9 mouse cellular contexts compared by ENCODE assay signal in the genomic region with DNA sequence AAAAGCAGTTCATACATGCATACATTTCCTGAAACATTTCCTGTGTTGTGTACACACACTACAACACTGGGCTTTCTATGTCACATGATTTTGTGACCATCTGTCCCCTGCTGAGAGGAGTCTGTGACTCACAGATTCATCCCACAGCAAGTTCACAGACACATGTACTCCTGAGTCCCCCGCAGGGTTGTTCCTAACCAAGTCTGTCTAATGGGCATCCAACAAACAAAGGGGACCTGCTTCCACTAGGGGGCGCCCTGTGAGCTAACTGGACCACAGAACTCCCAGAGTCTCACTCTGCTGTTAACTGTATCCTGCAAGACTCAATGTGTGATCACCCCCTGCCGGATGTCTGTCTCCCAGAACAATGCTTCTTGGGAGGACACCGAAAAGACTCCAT.
DNase-seq lines count a peak whose midpoint lies in the region; ATAC-seq lines count a peak whose summit lies in the region.
"Had no signal": no experiment of that assay in that cellular context is flagged by ENCODE, and none has a peak within 500 bp of the region (broad histone marks: within the 10 kb centered on the region; RNA-seq: fewer than 3 reads in every experiment).

No protein-coding gene starts in this region.

- no peak overlapping the region for H3K9ac ChIP-seq in hindbrain, embryonic 14.5 days
- no peak overlapping the region for H3K9ac ChIP-seq in hindbrain, embryonic 16.5 days (ENCODE audit: low read depth, low read length)

- H3K27ac ChIP-seq in hindbrain, embryonic 14.5 days, result 0 out of 2 replicates have a peak overlapping the region, but pooled peaks have one; percentile 3
- H3K27ac ChIP-seq in hindbrain, embryonic 16.5 days (ENCODE audit: low read depth, low read length), result no peak overlapping the region

- no peak for DNase-seq in hindbrain, embryonic 14.5 days (ENCODE audit: low spot score)
- peak; percentile 9 for DNase-seq in urinary bladder, postnatal 25 days (ENCODE audit: low spot score)
- no peak for DNase-seq in urinary bladder, adult 18-20 months (ENCODE audit: low spot score in 2 of 2)
- peak; percentile 29 to 36 for DNase-seq in frontal cortex, postnatal 25 days (ENCODE audit: low spot score in 2 of 2)
- DNase-seq in thymus, postnatal 36 days, result no peak
- DNase-seq: liver had no signal

- no peaks in the 10 kb centered on the region for H3K36me3 ChIP-seq in hindbrain, embryonic 14.5 days (replicated peaks; ENCODE audit: control insufficient read depth, insufficient read depth)
- H3K36me3 ChIP-seq in hindbrain, embryonic 16.5 days (ENCODE audit: control insufficient read depth, insufficient read depth, low read length), result no peaks in the 10 kb centered on the region

- H3K4me3 ChIP-seq in hindbrain, embryonic 14.5 days (replicated peaks; ENCODE audit: low read length), result no peak overlapping the region
- no peak overlapping the region for H3K4me3 ChIP-seq in hindbrain, embryonic 16.5 days (ENCODE audit: low read length)

- no peaks in the 10 kb centered on the region for H3K9me3 ChIP-seq in hindbrain, embryonic 14.5 days (ENCODE audit: control insufficient read depth, low read length)
- no peaks in the 10 kb centered on the region for H3K9me3 ChIP-seq in hindbrain, embryonic 16.5 days (ENCODE audit: control insufficient read depth, low read length)

- H3K4me2 ChIP-seq in hindbrain, embryonic 14.5 days (replicated peaks), result no peak overlapping the region
- H3K4me2 ChIP-seq in hindbrain, embryonic 16.5 days (ENCODE audit: low read length), result no peak overlapping the region

- no peaks in the 10 kb centered on the region; the same call in 1 of the 2 replicates for H3K4me1 ChIP-seq in hindbrain, embryonic 14.5 days (replicated peaks; ENCODE audit: control insufficient read depth, insufficient read depth, low read length)
- 0 out of 2 replicates have a peak, but pooled peaks cover 3% of the 10 kb centered on the region for H3K4me1 ChIP-seq in hindbrain, embryonic 16.5 days (ENCODE audit: control insufficient read depth, insufficient read depth, low read depth, low read length)

- no peaks in the 10 kb centered on the region for H3K27me3 ChIP-seq in hindbrain, embryonic 14.5 days (ENCODE audit: control insufficient read depth, insufficient read depth, low read length)
- no peaks in the 10 kb centered on the region for H3K27me3 ChIP-seq in hindbrain, embryonic 16.5 days (replicated peaks; ENCODE audit: control insufficient read depth, insufficient read depth, low read length)

- no peak; the same call in 1 of the 2 replicates for ATAC-seq in hindbrain, embryonic 14.5 days (ENCODE audit: low FRiP score)
- ATAC-seq in hindbrain, embryonic 16.5 days, result no peak
- ATAC-seq in CD4-positive, CD25-positive, alpha-beta regulatory T cell, adult 4 months, result no peak
- ATAC-seq in activated CD4-positive, CD25-positive, alpha-beta regulatory T cell, adult 4 months, result no peak

- 72% methylated on average over 4 of the region's 4 CpGs for WGBS in hindbrain, embryonic 14.5 days
- WGBS in hindbrain, embryonic 16.5 days, result 75% methylated on average over 4 of the region's 4 CpGs

Comparison
In these comparisons a context has a peak if more than half of its experiments do, and no peak if none do; other contexts are left out.
1. DNase-seq: peak in urinary bladder, postnatal 25 days (single experiment) and frontal cortex, postnatal 25 days (2 of 2); none in hindbrain, embryonic 14.5 days (single experiment), urinary bladder, adult 18-20 months (0 of 2) and thymus, postnatal 36 days (0 of 2).